Mouse (Mus musculus) testis, adult 2 months (tissue): ENCODE measurements at regions not wholly inside any gene's neighbourhood (a gene's known extent, or its start where the extent isn't known, plus 50 kb on each side); places are given as distances from the start of the nearest gene placed in this dataset.

Source experiments
- CTCF ChIP-seq: fragments of 200-500 bp; IDR thresholded peaks from 2 replicates; pipeline ENCODE4 v1.5.1; 2012; ENCODE audit warnings: low read depth, mild to moderate bottlenecking, inconsistent platforms, low read length, moderate library complexity; ENCODE audit not compliant: control insufficient read depth, insufficient read depth, insufficient replicate concordance
- POLR2A ChIP-seq: fragments of 200-500 bp; IDR thresholded peaks from 2 replicates; pipeline ENCODE4 v1.6.1; 2012; ENCODE audit warnings: low read depth, mild to moderate bottlenecking, inconsistent platforms, low read length, moderate library complexity; ENCODE audit not compliant: control insufficient read depth

DNA sequence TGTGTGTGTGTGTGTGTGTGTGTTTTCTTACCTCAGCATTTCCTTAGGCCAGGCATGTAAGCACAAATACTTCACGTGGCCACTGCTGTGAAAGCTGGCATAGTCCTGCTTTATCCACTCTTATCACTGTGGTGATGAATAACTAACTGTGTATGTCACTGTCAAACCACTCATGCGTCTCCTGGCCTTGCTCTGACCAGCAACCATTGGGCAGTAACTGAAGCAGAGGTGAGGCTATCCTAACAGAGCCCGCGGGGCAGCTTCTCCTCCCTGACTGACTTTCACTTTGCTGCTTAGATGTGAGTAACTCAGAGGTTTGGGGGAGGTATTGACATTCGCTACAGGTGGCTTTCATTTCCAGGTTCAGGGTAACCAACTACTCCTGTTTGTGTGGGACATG is 122.0 kb upstream of the Rnaseh2b start:
- TF ChIP-seq CTCF = no peak
- no peak for TF ChIP-seq POLR2A
